Mouse (Mus musculus) ES-E14 (cell line): ENCODE data around the gene Gm16181. TPM values are rescaled to one million over a fixed set of nuclear protein-coding genes. Genes with fewer than 3 reads are reported as not detected.

ENCODE experiments used
- DNase-seq: peaks from one replicate; pipeline ENCODE4 v3.0.0-alpha.2; 2013; ENCODE audit warnings: low read depth, low spot score
- H3K27ac ChIP-seq: 2 replicates; pipeline ENCODE4 v1.5.1; 2012; ENCODE audit warnings: low read depth, mild to moderate bottlenecking, low read length, moderate library complexity, mixed read lengths; ENCODE audit not compliant: poor library complexity, insufficient read depth, severe bottlenecking
- H3K36me3 ChIP-seq: 2 replicates; pipeline ENCODE4 v1.6.1; 2012; ENCODE audit warnings: mild to moderate bottlenecking, low read length, moderate library complexity, mixed read lengths; ENCODE audit not compliant: control insufficient read depth, poor library complexity, insufficient read depth, severe bottlenecking
- H3K4me1 ChIP-seq, 2 experiments: fragments of 150-350 bp in 1 of 2; sonication (generic) in 1 of 2; 2 replicates each; pipeline ENCODE4 v1.6.1; 2012; ENCODE audit warnings: low read length in 2 of 2, mild to moderate bottlenecking in 1 of 2, mixed read lengths in 1 of 2; ENCODE audit not compliant: control insufficient read depth in 2 of 2, insufficient read depth in 2 of 2, poor library complexity in 1 of 2
- H3K4me3 ChIP-seq, 2 experiments: fragments of 150-350 bp in 1 of 2; sonication (generic) in 1 of 2; 2 replicates each; pipeline ENCODE4 v1.5.1; 2012; ENCODE audit warnings: low read length in 2 of 2, low read depth in 1 of 2, mild to moderate bottlenecking in 1 of 2, mixed read lengths in 1 of 2; ENCODE audit not compliant: insufficient read depth in 1 of 2, poor library complexity in 1 of 2, severe bottlenecking in 1 of 2
- H3K9ac ChIP-seq: 2 replicates; pipeline ENCODE4 v1.6.1; 2012; ENCODE audit warnings: low read depth, mild to moderate bottlenecking, low read length, mixed read lengths; ENCODE audit not compliant: poor library complexity, insufficient read depth, severe bottlenecking
- H3K9me3 ChIP-seq: fragments of 150-350 bp; sonication (generic); 2 replicates; pipeline ENCODE4 v1.6.1; 2012; ENCODE audit warnings: low read depth, mild to moderate bottlenecking, low read length; ENCODE audit not compliant: control insufficient read depth, insufficient read depth
- CHD2 ChIP-seq: IDR thresholded peaks from 2 replicates; pipeline ENCODE4 v1.6.1; 2014; ENCODE audit warnings: mild to moderate bottlenecking, low read depth, low read length, inconsistent platforms
- HCFC1 ChIP-seq: IDR thresholded peaks from 2 replicates; pipeline ENCODE4 v1.6.1; 2012; ENCODE audit warnings: low read length, inconsistent platforms, borderline replicate concordance; ENCODE audit not compliant: insufficient read depth
- MAFK ChIP-seq: IDR thresholded peaks from 2 replicates; pipeline ENCODE4 v1.6.1; 2014; ENCODE audit warnings: mild to moderate bottlenecking, low read depth, low read length, inconsistent platforms; ENCODE audit not compliant: insufficient read depth
- ZC3H11A ChIP-seq: IDR thresholded peaks from 2 replicates; pipeline ENCODE4 v1.6.1; 2012; ENCODE audit warnings: low read depth, mild to moderate bottlenecking, inconsistent platforms, low read length, borderline replicate concordance
- ZNF384 ChIP-seq: IDR thresholded peaks from 2 replicates; pipeline ENCODE4 v1.6.1; 2012; ENCODE audit warnings: low read depth, low read length, inconsistent platforms
- in situ Hi-C, 2 experiments: fragments of 600-800 bp; cut with MboI; formaldehyde crosslinking; loops; one replicate each; pipeline ENCODE4 v1.15.1; 2025; ENCODE audit warnings: low sequenced_read_pairs in 2 of 2, inconsistent platforms in 1 of 2; ENCODE audit not compliant: unreplicated experiment in 2 of 2
- total RNA-seq: library from RNA; depleted of rRNA; stranded (reverse); fragments of 300-350 nt; gene quantifications from 2 replicates; pipeline ENCODE4 v1.2.3, GENCODE M21; 2012

Gm16181 gene
- total RNA-seq, 1 experiment: not detected

DNA sequence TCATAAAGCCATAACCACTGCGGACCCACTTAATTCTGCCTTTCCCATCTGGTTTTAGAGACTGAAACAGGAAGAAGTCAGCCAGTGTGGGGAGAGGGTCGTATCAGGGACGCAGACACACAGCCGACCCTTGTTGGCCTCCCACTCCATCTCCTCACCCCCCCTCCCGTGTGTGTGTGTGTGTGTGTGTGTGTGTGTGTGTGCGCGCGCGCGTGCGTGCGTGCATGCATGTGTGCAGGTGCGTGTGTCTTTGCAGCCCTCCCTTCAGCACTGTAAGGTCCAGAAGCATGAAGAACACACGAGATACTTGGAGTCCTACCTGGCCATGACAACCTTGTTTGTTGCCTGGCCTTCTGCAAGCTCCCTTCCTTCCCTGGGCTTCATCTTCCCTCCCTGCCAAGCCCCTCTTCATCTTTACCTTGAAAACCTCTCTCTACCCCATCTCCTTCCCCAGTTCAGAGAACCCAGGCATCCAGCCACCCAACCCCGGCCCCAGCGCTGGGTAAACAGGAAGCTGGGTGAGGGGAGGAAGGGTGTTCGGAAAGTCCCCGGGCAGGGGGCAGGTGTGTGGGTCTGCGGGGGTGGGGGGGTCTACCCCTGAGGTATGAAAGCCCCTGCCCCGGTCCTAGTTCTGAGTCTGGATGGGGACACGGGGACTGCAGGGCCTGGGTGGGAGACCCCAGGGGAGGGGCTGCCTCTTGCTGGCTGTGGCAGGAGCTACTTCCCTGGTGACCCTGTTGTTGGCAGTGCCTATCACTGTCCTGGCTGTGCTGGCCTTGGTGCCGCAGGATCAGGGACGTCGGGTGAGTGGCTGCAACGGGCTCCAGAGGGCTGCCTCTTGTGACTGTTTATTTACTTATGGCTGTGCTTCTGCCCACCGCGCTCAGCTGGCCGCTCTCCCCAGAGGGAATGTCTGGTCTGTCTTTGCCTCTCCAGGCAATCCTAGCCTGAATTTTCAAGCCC lies 26.5 kb upstream of the Gm16181 start, which contains the start of gene Ltb:
Gene Ltb, plus strand, starts transcription at position 559 of the 963 bp plus-strand sequence.
- Histone ChIP-seq H3K27ac (no peak within 1 kb of the TSS), H3K4me3 (peak within 1 kb of the TSS in 1 of 2 experiments; percentile 56; a peak in 2 of 4 replicates), H3K9me3 (no peaks in the 10 kb centered on the region), H3K4me1 (peaks cover 0 to 8% of the 10 kb centered on the region in 2 experiments), H3K9ac (no peak within 1 kb of the TSS), H3K36me3 (no peaks in the 10 kb centered on the region)
- DNase-seq: no peak
- in situ Hi-C loops: no loop called here
- TF ChIP-seq ZC3H11A (no peak), HCFC1 (no peak), CHD2 (no peak), ZNF384 (no peak), MAFK (no peak)

DNA sequence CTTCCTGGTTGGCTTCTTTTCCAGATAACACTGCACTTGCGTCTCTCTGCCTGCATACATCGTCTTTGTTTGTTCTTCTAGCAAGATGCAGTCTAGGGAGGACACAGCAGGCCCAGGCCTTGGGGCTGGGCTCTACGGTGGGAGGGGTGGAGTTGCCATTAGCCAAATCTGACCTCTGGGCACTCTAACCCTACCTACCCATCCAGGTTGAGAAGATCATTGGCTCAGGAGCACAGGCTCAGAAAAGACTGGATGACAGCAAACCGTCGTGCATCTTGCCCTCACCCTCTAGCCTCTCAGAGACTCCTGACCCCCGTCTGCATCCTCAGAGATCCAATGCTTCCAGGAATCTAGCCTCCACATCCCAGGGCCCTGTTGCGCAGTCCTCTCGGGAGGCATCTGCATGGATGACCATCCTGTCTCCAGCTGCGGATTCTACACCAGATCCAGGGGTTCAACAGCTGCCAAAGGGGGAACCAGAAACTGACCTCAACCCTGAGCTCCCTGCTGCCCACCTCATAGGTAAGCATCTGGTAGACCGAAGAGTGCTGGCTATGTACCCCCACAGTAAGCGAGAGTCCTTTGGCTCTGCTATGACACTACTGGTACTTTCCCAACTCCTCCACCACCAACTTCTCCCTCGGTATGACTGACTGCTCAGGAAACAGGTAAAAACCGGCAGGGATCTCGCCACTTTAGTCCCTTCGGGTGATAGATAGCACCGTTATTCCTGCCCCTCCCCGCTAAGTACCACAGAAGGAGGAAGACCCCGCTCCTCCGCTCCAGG lies 25.6 kb upstream of the Gm16181 start:
- in situ Hi-C loops: no loop called here
- H3K36me3 ChIP-seq: no peaks in the 10 kb centered on the region
- DNase-seq: no peak
- H3K4me3 ChIP-seq: peak overlapping the region; percentile 49 to 56
- H3K27ac ChIP-seq: no peak overlapping the region
- peaks cover 0 to 2% of the 10 kb centered on the region in 2 experiments; a peak in 3 of 4 replicates for H3K4me1 ChIP-seq
- no peak for TF ChIP-seq HCFC1
- TF ChIP-seq ZC3H11A: no peak
- TF ChIP-seq ZNF384: no peak
- no peak for TF ChIP-seq MAFK
- TF ChIP-seq CHD2: no peak
- peak overlapping the region; percentile 13; the same call in 1 of the 2 replicates for H3K9ac ChIP-seq
- H3K9me3 ChIP-seq: no peaks in the 10 kb centered on the region

DNA sequence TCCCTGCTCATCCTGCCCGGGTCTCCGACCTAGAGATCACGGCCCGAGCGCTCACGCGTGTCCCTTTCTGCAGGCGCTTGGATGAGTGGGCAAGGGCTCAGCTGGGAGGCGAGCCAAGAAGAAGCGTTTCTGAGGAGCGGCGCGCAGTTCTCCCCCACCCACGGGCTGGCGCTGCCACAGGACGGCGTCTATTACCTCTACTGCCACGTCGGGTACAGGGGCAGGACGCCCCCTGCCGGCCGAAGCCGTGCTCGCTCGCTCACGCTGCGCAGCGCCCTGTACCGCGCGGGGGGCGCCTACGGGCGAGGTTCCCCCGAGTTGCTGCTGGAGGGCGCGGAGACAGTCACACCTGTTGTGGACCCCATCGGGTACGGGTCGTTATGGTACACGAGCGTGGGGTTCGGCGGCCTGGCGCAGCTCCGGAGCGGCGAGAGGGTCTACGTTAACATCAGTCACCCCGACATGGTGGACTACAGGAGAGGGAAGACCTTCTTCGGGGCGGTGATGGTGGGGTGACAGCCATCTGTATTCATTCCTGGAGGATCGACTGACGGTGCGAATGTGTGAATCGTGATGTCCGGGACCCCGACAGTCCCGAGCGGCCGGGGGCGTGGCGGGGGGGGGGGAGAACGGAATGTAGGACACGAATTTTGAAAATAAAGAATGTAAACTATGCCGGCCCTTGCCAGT lies 24.9 kb upstream of the Gm16181 start:
- DNase-seq: peak; percentile 47
- in situ Hi-C loops: no loop called here
- TF ChIP-seq CHD2: no peak
- no peak for TF ChIP-seq HCFC1
- no peak for TF ChIP-seq ZNF384
- no peak for TF ChIP-seq MAFK
- TF ChIP-seq ZC3H11A: no peak
- H3K9ac ChIP-seq: peak overlapping the region; percentile 13; the same call in 1 of the 2 replicates
- H3K4me1 ChIP-seq: peaks cover 0 to 2% of the 10 kb centered on the region in 2 experiments; a peak in 2 of 4 replicates
- H3K27ac ChIP-seq: no peak overlapping the region
- peak overlapping the region; percentile 49 to 56 for H3K4me3 ChIP-seq
- H3K9me3 ChIP-seq: no peaks in the 10 kb centered on the region
- no peaks in the 10 kb centered on the region for H3K36me3 ChIP-seq

DNA sequence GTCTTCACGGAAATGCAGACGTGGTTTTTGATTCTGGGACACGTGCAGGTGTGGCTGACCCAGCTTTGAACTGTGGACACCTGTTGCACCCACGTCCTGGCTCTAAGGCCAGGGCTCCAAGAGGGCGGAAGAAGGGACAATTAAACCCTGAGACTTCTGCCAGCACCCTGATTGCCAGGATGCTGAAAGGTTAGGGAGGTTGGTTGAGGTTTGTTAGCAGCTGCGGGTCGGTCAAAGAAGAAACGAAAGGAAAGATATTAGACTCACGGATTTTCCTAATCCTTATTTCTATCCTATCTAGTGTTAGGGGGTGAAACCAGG lies 24.4 kb upstream of the Gm16181 start:
- no peak overlapping the region for H3K4me3 ChIP-seq
- DNase-seq: no peak
- TF ChIP-seq MAFK: no peak
- TF ChIP-seq CHD2: no peak
- no peak for TF ChIP-seq HCFC1
- no peak for TF ChIP-seq ZC3H11A
- TF ChIP-seq ZNF384: no peak
- no peaks in the 10 kb centered on the region for H3K36me3 ChIP-seq
- peaks cover 0 to 2% of the 10 kb centered on the region in 2 experiments; a peak in 2 of 4 replicates for H3K4me1 ChIP-seq
- H3K27ac ChIP-seq: no peak overlapping the region
- no peaks in the 10 kb centered on the region for H3K9me3 ChIP-seq
- in situ Hi-C loops: no loop called here
- no peak overlapping the region for H3K9ac ChIP-seq
